Comparison of ENCODE assay signal across 9 mouse cellular contexts in the genomic region with DNA sequence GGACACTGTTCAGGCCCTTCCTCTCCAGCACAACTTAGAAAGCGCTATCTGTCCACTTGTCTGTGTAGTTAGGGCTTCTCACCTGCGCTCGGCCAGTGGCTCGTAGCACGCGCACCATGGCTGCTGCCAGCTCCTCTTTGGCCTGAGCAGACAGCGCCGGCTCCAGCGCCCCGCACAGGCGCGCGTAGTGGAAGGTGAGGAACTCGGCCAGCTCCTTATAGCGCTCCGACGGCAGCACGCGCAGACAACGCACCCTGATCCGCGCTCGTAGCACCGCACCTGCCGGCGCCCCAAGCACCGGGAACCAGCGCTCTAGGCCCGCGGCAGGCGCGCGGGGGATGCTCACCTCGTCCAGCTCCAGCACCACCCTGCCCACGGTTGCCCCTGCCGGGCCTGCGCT. TPM values are rescaled to one million over a fixed set of nuclear protein-coding genes. Genes with fewer than 3 reads are reported as not detected.
DNase-seq lines count a peak whose midpoint lies in the region; ATAC-seq and TF ChIP-seq lines count a peak whose summit lies in the region.
"Had no signal": no experiment of that assay in that cellular context is flagged by ENCODE, and none has a peak within 500 bp of the region (broad histone marks: within the 10 kb centered on the region; RNA-seq: fewer than 3 reads in every experiment).

No protein-coding gene starts in this region.

- 9% methylated on average over 37 of the region's 37 CpGs for WGBS in kidney, postnatal 0 days
- WGBS in forebrain, embryonic 12.5 days: 3% methylated on average over 37 of the region's 37 CpGs
- 2% methylated on average over 37 of the region's 37 CpGs for WGBS in limb, embryonic 11.5 days
- WGBS in neural tube, embryonic 15.5 days: 17% methylated on average over 37 of the region's 37 CpGs

- no peaks in the 10 kb centered on the region for H3K36me3 ChIP-seq in kidney, postnatal 0 days (ENCODE audit: insufficient read depth, low read length)
- H3K36me3 ChIP-seq in forebrain, embryonic 12.5 days (replicated peaks): no peaks in the 10 kb centered on the region
- H3K36me3 ChIP-seq in limb, embryonic 11.5 days (ENCODE audit: control insufficient read depth, insufficient read depth, low read length): no peaks in the 10 kb centered on the region
- H3K36me3 ChIP-seq in neural tube, embryonic 15.5 days: no peaks in the 10 kb centered on the region

- no peak for DNase-seq in kidney, postnatal 0 days (ENCODE audit: low spot score)
- no peak for DNase-seq in kidney, postnatal 10 days
- DNase-seq in limb, embryonic 11.5 days (ENCODE audit: low spot score): no peak
- no peak for DNase-seq in adrenal gland, adult (ENCODE audit: inconsistent age in 2 of 2, low spot score in 1 of 2)
- no peak for DNase-seq in spleen, postnatal 36 days (ENCODE audit: low spot score in 2 of 2)
- DNase-seq in layer of hippocampus, adult 9-11 months: no peak
- DNase-seq: cerebellum, adult 9-10 months had no signal

- no peaks in the 10 kb centered on the region for H3K9me3 ChIP-seq in kidney, postnatal 0 days (replicated peaks; ENCODE audit: low read length)
- H3K9me3 ChIP-seq in forebrain, embryonic 12.5 days: no peaks in the 10 kb centered on the region
- no peaks in the 10 kb centered on the region for H3K9me3 ChIP-seq in limb, embryonic 11.5 days (ENCODE audit: control insufficient read depth, low read length)
- H3K9me3 ChIP-seq in neural tube, embryonic 15.5 days (replicated peaks): no peaks in the 10 kb centered on the region

- H3K27me3 ChIP-seq in kidney, postnatal 0 days (ENCODE audit: insufficient read depth, low read length): peaks cover 36% of the 10 kb centered on the region
- peaks cover 86% of the 10 kb centered on the region for H3K27me3 ChIP-seq in forebrain, embryonic 12.5 days
- H3K27me3 ChIP-seq in limb, embryonic 11.5 days (ENCODE audit: control insufficient read depth, insufficient read depth, low read length): peaks cover 71% of the 10 kb centered on the region
- peaks cover 82% of the 10 kb centered on the region for H3K27me3 ChIP-seq in neural tube, embryonic 15.5 days (replicated peaks)

- peak overlapping the region; percentile 48 for H3K4me2 ChIP-seq in kidney, postnatal 0 days (ENCODE audit: low read length)
- peak overlapping the region; percentile 31 for H3K4me2 ChIP-seq in forebrain, embryonic 12.5 days
- H3K4me2 ChIP-seq in limb, embryonic 11.5 days (ENCODE audit: low read depth, severe bottlenecking): peak overlapping the region; percentile 35
- peak overlapping the region; percentile 50 for H3K4me2 ChIP-seq in neural tube, embryonic 15.5 days

- H3K4me1 ChIP-seq in kidney, postnatal 0 days (replicated peaks; ENCODE audit: insufficient read depth, low read length): 0 out of 2 replicates have a peak, but pooled peaks cover 6% of the 10 kb centered on the region
- H3K4me1 ChIP-seq in forebrain, embryonic 12.5 days: peaks cover 10% of the 10 kb centered on the region; the same call in 1 of the 2 replicates
- H3K4me1 ChIP-seq in limb, embryonic 11.5 days (ENCODE audit: control insufficient read depth, insufficient read depth, low read length): peaks cover 8% of the 10 kb centered on the region; the same call in 1 of the 2 replicates
- peaks cover 11% of the 10 kb centered on the region for H3K4me1 ChIP-seq in neural tube, embryonic 15.5 days

- H3K27ac ChIP-seq in kidney, postnatal 0 days: no peak overlapping the region
- no peak overlapping the region for H3K27ac ChIP-seq in forebrain, embryonic 12.5 days
- H3K27ac ChIP-seq in limb, embryonic 11.5 days (replicated peaks; ENCODE audit: low read depth, low read length): no peak overlapping the region
- H3K27ac ChIP-seq in neural tube, embryonic 15.5 days (replicated peaks): no peak overlapping the region

- no peak for TF ChIP-seq CTCF in kidney, postnatal 0 days (IDR thresholded peaks at IDR 0.05; ENCODE audit: low read depth)

- H3K9ac ChIP-seq in kidney, postnatal 0 days (ENCODE audit: low read depth, low read length): no peak overlapping the region
- H3K9ac ChIP-seq in forebrain, embryonic 12.5 days: no peak overlapping the region
- H3K9ac ChIP-seq in limb, embryonic 11.5 days (ENCODE audit: low read length): no peak overlapping the region
- H3K9ac ChIP-seq in neural tube, embryonic 15.5 days (replicated peaks): no peak overlapping the region

- H3K4me3 ChIP-seq in kidney, postnatal 0 days (replicated peaks; ENCODE audit: low read depth, low read length): peak overlapping the region; percentile 24; the same call in 1 of the 2 replicates
- H3K4me3 ChIP-seq in forebrain, embryonic 12.5 days (replicated peaks): peak overlapping the region; percentile 16
- H3K4me3 ChIP-seq in limb, embryonic 11.5 days (ENCODE audit: low read depth, low read length): 0 out of 2 replicates have a peak overlapping the region, but pooled peaks have one; percentile 5
- H3K4me3 ChIP-seq in neural tube, embryonic 15.5 days (replicated peaks): peak overlapping the region; percentile 21

- no peak for ATAC-seq in kidney, postnatal 0 days (replicated peaks; ENCODE audit: low FRiP score, low read depth)
- no peak for ATAC-seq in forebrain, embryonic 12.5 days (ENCODE audit: low FRiP score)
- ATAC-seq in limb, embryonic 11.5 days (ENCODE audit: insufficient number of reproducible peaks, low FRiP score, low TSS enrichment, low read depth): no peak
- no peak for ATAC-seq in neural tube, embryonic 15.5 days (ENCODE audit: low FRiP score)

RNA-seq across cellular contexts. Expression of gene Wiz, which starts 7.0 kb away (rescaled TPM):
- 18.6 and 20.8 TPM in 2 replicates for polyA plus RNA-seq in kidney, postnatal 0 days (2015; fragmentation: Nextera tagmentation; extraction: Ambion mirVana)
- polyA plus RNA-seq in forebrain, embryonic 12.5 days (2016; fragmentation: Nextera tagmentation; extraction: Ambion mirVana): 40.3 and 44.3 TPM in 2 replicates
- 39.7 and 42.7 TPM in 2 replicates for polyA plus RNA-seq in limb, embryonic 11.5 days (2014; fragmentation: Nextera tagmentation; extraction: Ambion mirVana)
- polyA plus RNA-seq in neural tube, embryonic 15.5 days (2015; fragmentation: Nextera tagmentation; extraction: Ambion mirVana): 34.0 and 34.3 TPM in 2 replicates

RNA-seq across cellular contexts. Expression of gene Rasal3, which starts 7.1 kb away (rescaled TPM):
- polyA plus RNA-seq in kidney, postnatal 0 days (2015; fragmentation: Nextera tagmentation; extraction: Ambion mirVana): 0.29 and 0.53 TPM in 2 replicates
- 0.41 and 0.77 TPM in 2 replicates for polyA plus RNA-seq in forebrain, embryonic 12.5 days (2016; fragmentation: Nextera tagmentation; extraction: Ambion mirVana)
- polyA plus RNA-seq in limb, embryonic 11.5 days (2014; fragmentation: Nextera tagmentation; extraction: Ambion mirVana): 0.64 and 0.69 TPM in 2 replicates
- polyA plus RNA-seq in neural tube, embryonic 15.5 days (2015; fragmentation: Nextera tagmentation; extraction: Ambion mirVana): 0.55 and 11.3 TPM in 2 replicates

RNA-seq across cellular contexts. Expression of gene Pglyrp2, which starts 27.7 kb away (rescaled TPM):
- not detected in 2 replicates for polyA plus RNA-seq in kidney, postnatal 0 days (2015; fragmentation: Nextera tagmentation; extraction: Ambion mirVana)
- not detected in 2 replicates for polyA plus RNA-seq in forebrain, embryonic 12.5 days (2016; fragmentation: Nextera tagmentation; extraction: Ambion mirVana)
- not detected in 2 replicates for polyA plus RNA-seq in limb, embryonic 11.5 days (2014; fragmentation: Nextera tagmentation; extraction: Ambion mirVana)
- polyA plus RNA-seq in neural tube, embryonic 15.5 days (2015; fragmentation: Nextera tagmentation; extraction: Ambion mirVana): 4.0 TPM in 1 of 2 replicates, not detected in the other

RNA-seq across cellular contexts. Expression of gene Akap8l, which starts 45.9 kb away (rescaled TPM):
- 63.2 and 70.2 TPM in 2 replicates for polyA plus RNA-seq in kidney, postnatal 0 days (2015; fragmentation: Nextera tagmentation; extraction: Ambion mirVana)
- polyA plus RNA-seq in forebrain, embryonic 12.5 days (2016; fragmentation: Nextera tagmentation; extraction: Ambion mirVana): 110 TPM in 2 replicates
- 73.5 and 79.2 TPM in 2 replicates for polyA plus RNA-seq in limb, embryonic 11.5 days (2014; fragmentation: Nextera tagmentation; extraction: Ambion mirVana)
- 146 and 170 TPM in 2 replicates for polyA plus RNA-seq in neural tube, embryonic 15.5 days (2015; fragmentation: Nextera tagmentation; extraction: Ambion mirVana)

RNA-seq across cellular contexts. Expression of gene Cyp4f39, which starts 56.3 kb away (rescaled TPM):
- 0.54 and 0.98 TPM in 2 replicates for polyA plus RNA-seq in kidney, postnatal 0 days (2015; fragmentation: Nextera tagmentation; extraction: Ambion mirVana)
- 0.22 and 0.32 TPM in 2 replicates for polyA plus RNA-seq in forebrain, embryonic 12.5 days (2016; fragmentation: Nextera tagmentation; extraction: Ambion mirVana)
- not detected in 2 replicates for polyA plus RNA-seq in limb, embryonic 11.5 days (2014; fragmentation: Nextera tagmentation; extraction: Ambion mirVana)
- 0.65 and 0.74 TPM in 2 replicates for polyA plus RNA-seq in neural tube, embryonic 15.5 days (2015; fragmentation: Nextera tagmentation; extraction: Ambion mirVana)
